12 mouse cellular contexts compared by ENCODE assay signal in genomic region chr3:57976640-57977229, GRCm38 (mm10).
A peak's percentile ranks its signal among the peaks of the same experiment; 100 is the strongest.
DNase-seq lines count a peak whose midpoint lies in the region; ATAC-seq and TF ChIP-seq lines count a peak whose summit lies in the region.
"Had no signal": no experiment of that assay in that cellular context is flagged by ENCODE, and none has a peak within 500 bp of the region (broad histone marks: within the 10 kb centered on the region; RNA-seq: fewer than 3 reads in every experiment).

No protein-coding gene starts in this region.

- no peak for TF ChIP-seq CTCF in layer of hippocampus, adult 2 months (conservative IDR thresholded peaks at IDR 0.05)

- no peaks in the 10 kb centered on the region for H3K9me3 ChIP-seq in stomach, embryonic 16.5 days (replicated peaks; ENCODE audit: control insufficient read depth, low read length)
- H3K9me3 ChIP-seq: limb, embryonic 12.5 days had no signal

- no peak overlapping the region for H3K4me3 ChIP-seq in layer of hippocampus, adult 2 months
- no peak overlapping the region for H3K4me3 ChIP-seq in stomach, embryonic 16.5 days (replicated peaks; ENCODE audit: low read length)
- H3K4me3 ChIP-seq: limb, embryonic 12.5 days had no signal

- no peaks in the 10 kb centered on the region for H3K36me3 ChIP-seq in stomach, embryonic 16.5 days (ENCODE audit: control insufficient read depth, insufficient read depth, low read length)
- H3K36me3 ChIP-seq: limb, embryonic 12.5 days had no signal

- peak; percentile 8 for DNase-seq in kidney, adult 9 months
- no peak for DNase-seq in kidney, postnatal 25 days
- DNase-seq in right cerebral cortex, adult 18-20 months, result peak; percentile 51
- DNase-seq in right cerebral cortex, postnatal 4 days, result no peak
- peak; percentile 20 to 48 for DNase-seq in layer of hippocampus, adult 2 months (ENCODE audit: low spot score in 2 of 2)
- DNase-seq in B cell, adult 2 months, result no peak
- DNase-seq: adrenal gland, postnatal 25 days; liver, postnatal 0 days; thymus, postnatal 36 days had no signal

- H3K27me3 ChIP-seq in stomach, embryonic 16.5 days (ENCODE audit: control insufficient read depth, insufficient read depth, low read length), result no peaks in the 10 kb centered on the region
- H3K27me3 ChIP-seq: limb, embryonic 12.5 days had no signal

- no peak for ATAC-seq in stomach, embryonic 16.5 days (ENCODE audit: insufficient read depth, low FRiP score)
- ATAC-seq: intestine, postnatal 0 days; liver, postnatal 0 days had no signal

- whole genome bisulfite sequencing in stomach, embryonic 16.5 days, result 68% methylated on average over 5 of the region's 5 CpGs

- H3K27ac ChIP-seq in layer of hippocampus, adult 2 months, result peak overlapping the region; percentile 80
- peak overlapping the region; percentile 4; the same call in 1 of the 2 replicates for H3K27ac ChIP-seq in stomach, embryonic 16.5 days (ENCODE audit: low read length)
- H3K27ac ChIP-seq: limb, embryonic 12.5 days had no signal

- no peak overlapping the region for H3K9ac ChIP-seq in stomach, embryonic 16.5 days (ENCODE audit: low read length)
- H3K9ac ChIP-seq: limb, embryonic 12.5 days; liver, postnatal 0 days had no signal

- no peak overlapping the region for H3K4me2 ChIP-seq in stomach, embryonic 16.5 days (ENCODE audit: low read depth, low read length)
- H3K4me2 ChIP-seq: limb, embryonic 12.5 days had no signal

- no peaks in the 10 kb centered on the region for H3K4me1 ChIP-seq in stomach, embryonic 16.5 days (ENCODE audit: control insufficient read depth, insufficient read depth, low read length)
- H3K4me1 ChIP-seq: limb, embryonic 12.5 days had no signal

Comparison
In these comparisons a context has a peak if more than half of its experiments do, and no peak if none do; other contexts are left out.
1. DNase-seq: peak in kidney, adult 9 months (single experiment), right cerebral cortex, adult 18-20 months (single experiment) and layer of hippocampus, adult 2 months (2 of 2); none in kidney, postnatal 25 days (0 of 2), right cerebral cortex, postnatal 4 days (single experiment) and B cell, adult 2 months (0 of 2).